Mouse (Mus musculus) stomach, embryonic 16.5 days (tissue): ENCODE results near the gene Sap30bp. TPM values are rescaled to one million over a fixed set of nuclear protein-coding genes. Genes with fewer than 3 reads are reported as not detected.

ENCODE experiments used
- polyA plus RNA-seq: library from polyadenylated mRNA; unstranded; fragments of >200 nt; fragmentation: Nextera tagmentation; extraction: Ambion mirVana; gene quantifications from 2 replicates; pipeline ENCODE4 v1.2.1, GENCODE M21; 2015

Gene Sap30bp
- polyA plus RNA-seq, 1 experiment from 2014 or later, result 32.0 TPM

Other genes starting within 250 kb of the Sap30bp start
- 59.1 and 79.6 TPM in 2 replicates for gene Grb2, start 224.7 kb upstream of the Sap30bp start, polyA plus RNA-seq
- gene Tmem94, start 167.8 kb upstream of the Sap30bp start, polyA plus RNA-seq, result 21.4 and 23.1 TPM in 2 replicates
- gene Caskin2, start 119.6 kb upstream of the Sap30bp start, polyA plus RNA-seq, result 14.9 and 16.8 TPM in 2 replicates
- gene Tsen54, start 118.6 kb upstream of the Sap30bp start, polyA plus RNA-seq, result 26.4 and 28.1 TPM in 2 replicates
- gene Llgl2, start 109.2 kb upstream of the Sap30bp start, polyA plus RNA-seq, result 65.6 and 75.3 TPM in 2 replicates
- 20.8 and 21.1 TPM in 2 replicates for gene Myo15b, start 74.9 kb upstream of the Sap30bp start, polyA plus RNA-seq
- gene Smim5, start 33.3 kb upstream of the Sap30bp start, polyA plus RNA-seq, result 6.5 and 8.5 TPM in 2 replicates
- gene Smim6, start 21.3 kb upstream of the Sap30bp start, polyA plus RNA-seq, result 57.0 and 68.4 TPM in 2 replicates
- 19.5 and 19.7 TPM in 2 replicates for gene Recql5, start 195 bp downstream of the Sap30bp start, polyA plus RNA-seq
- gene Itgb4, start 41.4 kb downstream of the Sap30bp start, polyA plus RNA-seq, result 18.9 and 24.4 TPM in 2 replicates
- gene Galk1, start 79.4 kb downstream of the Sap30bp start, polyA plus RNA-seq, result 186 and 187 TPM in 2 replicates
- gene H3f3b, start 94.7 kb downstream of the Sap30bp start, polyA plus RNA-seq, result 1,496 and 1,592 TPM in 2 replicates
- gene Unk, start 97.0 kb downstream of the Sap30bp start, polyA plus RNA-seq, result 26.4 and 26.9 TPM in 2 replicates
- 8.3 and 9.9 TPM in 2 replicates for gene Unc13d, start 144.7 kb downstream of the Sap30bp start, polyA plus RNA-seq
- 81.8 and 98.6 TPM in 2 replicates for gene Wbp2, start 153.7 kb downstream of the Sap30bp start, polyA plus RNA-seq
- gene Trim47, start 193.9 kb downstream of the Sap30bp start, polyA plus RNA-seq, result 22.7 and 23.1 TPM in 2 replicates
- gene Trim65, start 197.8 kb downstream of the Sap30bp start, polyA plus RNA-seq, result 6.2 and 8.0 TPM in 2 replicates
- 83.5 and 87.0 TPM in 2 replicates for gene Mrpl38, start 205.6 kb downstream of the Sap30bp start, polyA plus RNA-seq
- gene Fbf1, start 234.9 kb downstream of the Sap30bp start, polyA plus RNA-seq, result 28.0 and 31.4 TPM in 2 replicates